Mouse (Mus musculus) megakaryocyte, embryonic 14.5 days (primary cell): ENCODE results near the gene Gvin1.

ENCODE experiments used
- FLI1 ChIP-seq: IDR thresholded peaks from 2 replicates; pipeline ENCODE4 v1.6.1; 2012; ENCODE audit warnings: low read length, inconsistent platforms, mixed read lengths
- GATA1 ChIP-seq: IDR thresholded peaks from 3 replicates; pipeline ENCODE4 v1.6.1; 2012; ENCODE audit warnings: mixed read lengths, low read length, inconsistent platforms, borderline replicate concordance

DNA sequence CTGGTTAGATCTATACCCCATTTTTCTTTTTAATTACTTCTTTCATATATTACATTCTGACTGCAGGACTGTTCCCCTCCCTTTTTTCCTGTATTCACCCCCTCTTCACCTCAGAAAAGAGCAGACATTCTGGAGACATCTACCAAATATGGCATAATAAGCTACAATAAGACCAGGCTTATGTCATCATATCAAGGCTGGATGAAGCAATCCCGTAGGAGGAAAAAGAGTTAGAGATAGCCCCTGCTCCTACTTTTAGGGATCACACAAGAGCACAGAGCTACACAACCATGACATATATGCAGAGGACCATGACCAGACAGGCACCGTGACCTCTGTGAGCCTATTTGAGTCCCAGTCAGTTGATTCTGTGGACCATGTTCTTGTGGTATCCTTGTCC lies 33.8 kb upstream of the Gvin1 start:
- TF ChIP-seq GATA1 (no peak), FLI1 (no peak)
